Mouse (Mus musculus): Measurements from ENCODE around the gene Gm6685. TPM values are rescaled to one million over a fixed set of nuclear protein-coding genes. Genes with fewer than 3 reads are reported as not detected.
A peak's percentile ranks its signal among the peaks of the same experiment; 100 is the strongest.
"Not testable (repeated sequence)": the region's sequence is repeated elsewhere in the genome, so short reads cannot be mapped to it uniquely, and the experiment has no call there.

Gene Gm6685
- 0.82 TPM in 1 of 2 replicates, not detected in the other for polyA plus RNA-seq (2014; fragmentation: Nextera tagmentation; extraction: Ambion mirVana)

DNA sequence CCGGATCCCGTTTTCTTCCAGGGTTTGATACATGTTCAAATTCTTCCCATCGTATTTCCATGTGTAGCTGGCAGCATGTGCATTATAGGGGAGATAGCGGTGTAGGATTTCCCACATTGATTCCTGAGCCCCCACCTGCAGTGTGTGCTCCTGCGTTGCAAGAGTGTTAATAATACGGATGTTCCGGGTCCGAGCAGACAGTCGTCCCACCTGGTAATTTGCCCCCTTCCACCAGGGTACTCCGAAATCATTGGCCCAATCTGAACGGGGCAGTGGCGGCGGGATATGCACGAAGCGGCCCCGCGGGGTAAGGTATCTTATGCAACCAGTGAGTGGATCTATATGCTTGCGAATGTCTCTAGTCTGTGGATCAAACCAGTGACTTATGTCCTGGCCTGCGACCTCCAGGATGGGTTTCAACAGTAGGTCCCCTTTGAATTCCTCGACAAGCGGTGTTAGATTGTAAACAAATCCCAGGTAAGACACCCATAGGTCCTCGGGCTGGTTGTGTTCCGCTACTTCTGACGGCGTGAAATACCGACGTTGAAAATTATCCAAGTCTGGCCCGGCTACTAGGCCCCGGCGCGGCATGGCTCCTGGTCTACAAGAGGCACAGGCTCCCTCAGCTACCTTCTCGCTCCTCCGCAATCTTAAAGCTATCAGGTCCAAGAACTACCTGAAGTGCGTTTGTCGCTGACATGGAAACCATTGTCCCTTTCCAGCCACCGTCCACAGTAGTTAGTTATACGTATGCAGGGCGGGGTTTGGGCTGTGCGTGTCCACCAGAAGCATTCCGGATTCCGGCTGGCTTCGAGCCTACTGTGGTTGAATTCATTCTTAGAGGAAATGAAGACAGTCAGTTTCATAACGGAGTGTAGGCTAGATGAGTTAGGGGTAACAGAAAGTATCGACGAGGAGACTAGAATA lies at the start of gene Gm6685:
TSS of gene Gm6685 (minus strand) at position 644 of the 927 bp plus-strand sequence.
- DNase-seq (ENCODE audit: low spot score) = not testable (repeated sequence)
- ATAC-seq (ENCODE audit: insufficient read depth, low FRiP score, low TSS enrichment) = 0 out of 2 replicates have a peak, but pooled peaks have one; percentile 45

DNA sequence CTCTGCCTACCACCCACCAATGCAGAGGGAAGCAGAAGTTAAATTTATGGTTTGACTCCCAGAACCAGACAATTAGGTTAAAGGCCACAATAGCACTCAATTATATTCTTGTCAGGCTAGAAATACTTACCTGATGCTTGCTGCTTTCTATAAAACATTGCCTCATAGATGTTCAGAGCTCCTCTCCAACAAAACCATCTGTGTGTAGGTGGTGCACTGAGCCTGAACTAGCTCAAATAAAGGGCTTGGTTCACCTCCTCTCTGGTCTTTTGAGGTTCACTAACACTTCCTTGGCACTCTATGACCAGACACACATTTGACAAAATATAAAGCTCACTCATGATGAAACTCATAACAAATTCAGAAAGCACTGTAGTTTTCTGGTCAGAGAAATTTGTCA lies 36.2 kb upstream of the Gm6685 start:
- Histone ChIP-seq H3K9me3 (ENCODE audit: control insufficient read depth, low read length) (no peaks in the 10 kb centered on the region), H3K4me1 (ENCODE audit: control insufficient read depth, insufficient read depth, low read length) (no peaks in the 10 kb centered on the region), H3K4me2 (ENCODE audit: low read depth) (no peak overlapping the region), H3K4me3 (ENCODE audit: low read depth, low read length) (no peak overlapping the region), H3K36me3 (ENCODE audit: control insufficient read depth, insufficient read depth, low read length) (no peaks in the 10 kb centered on the region), H3K9ac (ENCODE audit: low read length) (no peak overlapping the region), H3K27me3 (ENCODE audit: control insufficient read depth, insufficient read depth, low read length) (no peaks in the 10 kb centered on the region), H3K27ac (ENCODE audit: low read depth, low read length) (no peak overlapping the region)
- no peak for ATAC-seq (ENCODE audit: insufficient read depth, low FRiP score, low TSS enrichment)
- DNase-seq (ENCODE audit: low spot score) = no peak

More for the DNA sequence above, at the start of gene Gm6685:
- H3K4me3 ChIP-seq (ENCODE audit: low read depth, low read length); H3K9me3 ChIP-seq (ENCODE audit: control insufficient read depth, low read length); H3K4me2 ChIP-seq (ENCODE audit: low read depth); H3K4me1 ChIP-seq (ENCODE audit: control insufficient read depth, insufficient read depth, low read length); H3K27ac ChIP-seq (ENCODE audit: low read depth, low read length); H3K9ac ChIP-seq (ENCODE audit: low read length); H3K27me3 ChIP-seq (ENCODE audit: control insufficient read depth, insufficient read depth, low read length); H3K36me3 ChIP-seq (ENCODE audit: control insufficient read depth, insufficient read depth, low read length): not testable (repeated sequence)
- 94% methylated on average over 37 of the region's 45 CpGs for WGBS

DNA sequence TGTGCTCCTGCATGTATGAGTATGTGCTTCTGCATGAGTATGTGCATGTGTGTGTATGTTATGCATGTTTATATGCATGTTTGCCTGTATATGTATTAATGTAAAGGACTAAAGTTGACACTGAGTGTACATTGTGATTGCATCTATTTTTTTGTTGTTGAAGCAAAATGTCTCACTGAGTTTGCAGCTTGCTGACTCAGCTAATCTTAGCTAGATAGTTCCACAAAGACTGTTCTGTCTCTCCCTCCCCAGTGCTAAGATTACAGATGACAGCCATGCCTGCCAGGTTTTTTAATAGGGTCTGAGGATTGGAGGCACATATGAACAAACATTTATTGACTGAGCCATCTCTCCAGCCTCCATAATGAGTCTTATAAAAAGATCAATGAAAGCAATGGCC lies 35.0 kb upstream of the Gm6685 start:
- Histone ChIP-seq H3K4me3 (ENCODE audit: low read depth, low read length) (no peak overlapping the region), H3K4me2 (ENCODE audit: low read depth) (no peak overlapping the region), H3K27me3 (ENCODE audit: control insufficient read depth, insufficient read depth, low read length) (no peaks in the 10 kb centered on the region), H3K4me1 (ENCODE audit: control insufficient read depth, insufficient read depth, low read length) (no peaks in the 10 kb centered on the region), H3K9ac (ENCODE audit: low read length) (no peak overlapping the region), H3K27ac (ENCODE audit: low read depth, low read length) (no peak overlapping the region), H3K9me3 (ENCODE audit: control insufficient read depth, low read length) (no peaks in the 10 kb centered on the region), H3K36me3 (ENCODE audit: control insufficient read depth, insufficient read depth, low read length) (no peaks in the 10 kb centered on the region)
- no peak for DNase-seq (ENCODE audit: low spot score)
- ATAC-seq (ENCODE audit: insufficient read depth, low FRiP score, low TSS enrichment) = no peak

DNA sequence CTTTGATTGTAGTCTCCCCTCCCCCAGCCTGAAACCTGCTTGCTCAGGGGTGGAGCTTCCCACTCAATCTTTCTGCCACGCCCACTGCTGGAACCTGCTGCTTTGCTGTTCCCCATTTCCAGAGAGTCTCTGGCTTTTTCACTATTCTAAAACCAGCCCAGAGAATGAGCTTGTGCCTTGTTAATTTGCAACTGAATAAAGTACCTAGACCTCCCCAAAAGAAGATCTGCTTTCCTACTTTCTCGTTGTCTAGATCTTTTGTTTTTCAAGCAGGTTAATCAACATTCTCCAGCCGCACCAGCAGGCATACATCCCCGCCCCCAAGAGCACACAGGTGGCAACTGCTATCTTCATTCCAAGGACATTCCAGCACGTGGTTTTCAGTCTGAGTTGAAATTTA lies 31.7 kb upstream of the Gm6685 start:
- H3K9ac ChIP-seq (ENCODE audit: low read length); H3K4me2 ChIP-seq (ENCODE audit: low read depth); H3K4me3 ChIP-seq (ENCODE audit: low read depth, low read length); H3K9me3 ChIP-seq (ENCODE audit: control insufficient read depth, low read length); ATAC-seq (ENCODE audit: insufficient read depth, low FRiP score, low TSS enrichment); H3K36me3 ChIP-seq (ENCODE audit: control insufficient read depth, insufficient read depth, low read length); H3K27ac ChIP-seq (ENCODE audit: low read depth, low read length); H3K27me3 ChIP-seq (ENCODE audit: control insufficient read depth, insufficient read depth, low read length); DNase-seq (ENCODE audit: low spot score); H3K4me1 ChIP-seq (ENCODE audit: control insufficient read depth, insufficient read depth, low read length): not testable (repeated sequence)
- whole genome bisulfite sequencing = 66% methylated on average over 5 of the region's 5 CpGs

DNA sequence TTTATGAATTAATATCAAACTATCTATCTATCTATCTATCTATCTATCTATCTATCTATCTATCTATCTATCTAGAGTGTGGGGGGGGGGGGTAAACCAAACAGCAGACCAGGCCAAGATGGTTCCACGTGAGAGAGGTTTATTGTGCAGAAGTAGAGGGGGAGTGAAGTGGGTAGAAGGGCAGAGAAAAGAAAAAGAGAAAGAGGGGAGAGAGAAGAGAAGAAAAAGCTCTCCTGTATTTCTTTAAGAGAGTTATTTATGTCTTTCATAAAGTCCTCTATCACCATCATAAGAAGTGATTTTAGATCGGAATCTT lies 26.2 kb upstream of the Gm6685 start:
- no peaks in the 10 kb centered on the region for H3K9me3 ChIP-seq (ENCODE audit: control insufficient read depth, low read length)
- peak overlapping the region; percentile 55 for H3K9ac ChIP-seq (ENCODE audit: low read length)
- peak overlapping the region; percentile 43 for H3K4me2 ChIP-seq (ENCODE audit: low read depth)
- no peaks in the 10 kb centered on the region for H3K36me3 ChIP-seq (ENCODE audit: control insufficient read depth, insufficient read depth, low read length)
- DNase-seq (ENCODE audit: low spot score) (no peak), ATAC-seq (ENCODE audit: insufficient read depth, low FRiP score, low TSS enrichment) (peak; percentile 51)
- no peaks in the 10 kb centered on the region for H3K4me1 ChIP-seq (ENCODE audit: control insufficient read depth, insufficient read depth, low read length)
- 0 out of 2 replicates have a peak overlapping the region, but pooled peaks have one; percentile 23 for H3K27ac ChIP-seq (ENCODE audit: low read depth, low read length)
- no peaks in the 10 kb centered on the region for H3K27me3 ChIP-seq (ENCODE audit: control insufficient read depth, insufficient read depth, low read length)
- 61% methylated on average over 2 of the region's 2 CpGs for WGBS
- H3K4me3 ChIP-seq (ENCODE audit: low read depth, low read length) = no peak overlapping the region

DNA sequence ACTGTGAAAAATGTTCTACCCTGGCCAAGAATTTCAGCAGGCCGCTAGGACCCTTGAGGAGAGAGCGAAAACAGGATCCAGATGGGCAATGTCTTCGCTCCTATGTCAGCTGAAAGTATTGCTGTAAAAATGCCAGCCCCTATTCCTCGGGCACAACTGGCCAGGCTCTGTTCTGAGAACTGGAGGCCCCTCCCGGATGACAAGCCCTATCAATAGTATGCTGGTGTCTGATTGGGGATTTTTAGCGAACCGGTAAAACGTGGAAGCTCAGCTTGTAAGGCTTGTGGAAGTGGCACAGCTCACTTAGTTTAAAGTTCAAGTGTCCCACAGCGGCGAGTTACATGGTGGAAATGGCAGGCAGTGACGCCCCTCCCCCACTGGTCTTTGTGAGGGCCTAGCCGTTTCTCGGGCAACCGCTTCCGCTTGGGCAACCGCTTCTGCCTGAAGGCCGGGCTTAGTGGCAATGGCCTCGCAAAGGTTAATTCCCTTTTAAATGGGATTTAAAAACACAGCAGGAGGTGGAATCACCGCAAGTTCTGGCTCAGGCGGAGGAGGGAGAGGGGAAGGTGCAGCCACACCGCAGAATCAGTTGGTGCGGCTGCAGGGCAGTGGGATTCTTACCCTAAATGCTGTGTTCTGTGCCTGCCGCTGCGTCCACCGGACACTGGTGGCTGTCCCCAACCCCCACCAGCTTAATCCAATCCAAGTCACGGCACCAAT lies 25.7 kb upstream of the Gm6685 start:
- 7% methylated on average over 26 of the region's 26 CpGs for WGBS
- DNase-seq (ENCODE audit: low spot score) (peak; percentile 91), ATAC-seq (ENCODE audit: insufficient read depth, low FRiP score, low TSS enrichment) (peak; percentile 97)
- no peaks in the 10 kb centered on the region for H3K4me1 ChIP-seq (ENCODE audit: control insufficient read depth, insufficient read depth, low read length)
- H3K27me3 ChIP-seq (ENCODE audit: control insufficient read depth, insufficient read depth, low read length) = no peaks in the 10 kb centered on the region
- peak overlapping the region; percentile 43 for H3K4me2 ChIP-seq (ENCODE audit: low read depth)
- H3K4me3 ChIP-seq (ENCODE audit: low read depth, low read length) = peak overlapping the region; percentile 15
- H3K9me3 ChIP-seq (ENCODE audit: control insufficient read depth, low read length) = no peaks in the 10 kb centered on the region
- H3K9ac ChIP-seq (ENCODE audit: low read length) = peak overlapping the region; percentile 55
- no peaks in the 10 kb centered on the region for H3K36me3 ChIP-seq (ENCODE audit: control insufficient read depth, insufficient read depth, low read length)
- H3K27ac ChIP-seq (ENCODE audit: low read depth, low read length) = peak overlapping the region; percentile 27

DNA sequence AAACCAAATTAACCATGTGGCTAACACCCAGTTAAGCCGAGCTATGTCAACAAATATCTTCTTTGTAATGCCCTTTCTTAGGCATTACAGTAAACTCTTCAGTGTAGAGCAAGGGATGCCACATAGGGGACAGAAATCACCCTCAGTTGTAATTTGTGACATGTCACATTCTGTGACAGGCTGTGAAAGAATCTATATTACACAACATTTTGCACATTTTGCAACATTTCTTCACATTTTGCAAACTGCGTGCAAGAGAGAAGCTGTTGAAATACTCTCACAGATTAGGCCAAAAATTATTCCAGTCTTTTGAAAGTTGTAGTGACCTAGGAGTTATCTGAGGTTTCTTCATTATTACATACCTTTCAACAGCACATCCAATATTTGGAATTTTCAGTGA lies 3.8 kb upstream of the Gm6685 start:
- Histone ChIP-seq H3K9me3 (ENCODE audit: control insufficient read depth, low read length) (no peaks in the 10 kb centered on the region), H3K27ac (ENCODE audit: low read depth, low read length) (no peak overlapping the region), H3K4me1 (ENCODE audit: control insufficient read depth, insufficient read depth, low read length) (no peaks in the 10 kb centered on the region), H3K36me3 (ENCODE audit: control insufficient read depth, insufficient read depth, low read length) (no peaks in the 10 kb centered on the region), H3K4me2 (ENCODE audit: low read depth) (no peak overlapping the region), H3K9ac (ENCODE audit: low read length) (no peak overlapping the region), H3K4me3 (ENCODE audit: low read depth, low read length) (no peak overlapping the region), H3K27me3 (ENCODE audit: control insufficient read depth, insufficient read depth, low read length) (no peaks in the 10 kb centered on the region)
- WGBS = 90% methylated on average over 2 of the region's 2 CpGs
- no peak for ATAC-seq (ENCODE audit: insufficient read depth, low FRiP score, low TSS enrichment)
- DNase-seq (ENCODE audit: low spot score) = no peak

DNA sequence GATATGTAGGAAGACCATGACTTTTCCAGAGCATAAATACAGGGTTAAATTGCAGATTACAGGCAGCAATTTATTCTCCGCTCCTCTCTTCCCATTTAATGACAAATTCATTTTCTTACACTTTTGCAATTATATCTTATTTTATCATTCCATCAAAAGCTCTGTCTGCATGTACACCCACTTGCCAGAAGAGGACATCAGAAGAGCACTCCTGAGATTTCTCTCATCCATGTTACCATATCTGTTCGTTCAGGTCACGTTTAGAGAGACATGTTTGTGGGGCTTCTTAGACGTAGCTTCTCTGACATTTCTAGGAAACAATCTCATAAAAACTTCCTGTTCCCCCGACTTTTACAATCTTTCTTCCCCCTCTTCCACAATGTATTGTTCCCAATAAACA lies 2.2 kb upstream of the Gm6685 start:
- ATAC-seq (ENCODE audit: insufficient read depth, low FRiP score, low TSS enrichment) = no peak
- Histone ChIP-seq H3K4me1 (ENCODE audit: control insufficient read depth, insufficient read depth, low read length) (no peaks in the 10 kb centered on the region), H3K4me2 (ENCODE audit: low read depth) (no peak overlapping the region), H3K9ac (ENCODE audit: low read length) (no peak overlapping the region), H3K4me3 (ENCODE audit: low read depth, low read length) (no peak overlapping the region), H3K36me3 (ENCODE audit: control insufficient read depth, insufficient read depth, low read length) (no peaks in the 10 kb centered on the region), H3K27me3 (ENCODE audit: control insufficient read depth, insufficient read depth, low read length) (no peaks in the 10 kb centered on the region), H3K9me3 (ENCODE audit: control insufficient read depth, low read length) (no peaks in the 10 kb centered on the region), H3K27ac (ENCODE audit: low read depth, low read length) (no peak overlapping the region)
- WGBS = 81% methylated on average over 5 of the region's 5 CpGs
- DNase-seq (ENCODE audit: low spot score) = no peak

DNA sequence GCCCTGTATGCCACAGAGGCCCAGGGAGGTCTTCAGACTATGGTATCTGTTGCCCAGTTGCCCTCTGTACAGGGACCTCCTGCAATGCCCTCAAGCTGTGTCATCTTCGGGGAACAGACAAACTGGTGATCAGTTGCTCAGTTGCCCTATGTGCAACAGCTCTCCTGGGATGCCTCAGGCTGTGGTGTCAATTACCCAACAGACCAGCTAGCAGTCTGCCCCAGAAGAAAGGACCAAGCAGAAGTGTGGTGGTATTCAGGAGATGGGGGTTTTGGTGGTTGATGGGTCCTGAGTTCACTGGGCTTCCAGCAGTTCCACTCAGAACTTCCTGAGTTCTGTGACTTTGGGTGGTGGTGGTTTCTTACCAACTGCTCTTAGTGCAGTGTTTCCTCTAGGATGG lies 11.8 kb downstream of the Gm6685 start:
- H3K9me3 ChIP-seq (ENCODE audit: control insufficient read depth, low read length) = no peaks in the 10 kb centered on the region
- H3K27ac ChIP-seq (ENCODE audit: low read depth, low read length) = no peak overlapping the region
- no peak overlapping the region for H3K4me2 ChIP-seq (ENCODE audit: low read depth)
- DNase-seq (ENCODE audit: low spot score) (no peak), ATAC-seq (ENCODE audit: insufficient read depth, low FRiP score, low TSS enrichment) (no peak)
- H3K27me3 ChIP-seq (ENCODE audit: control insufficient read depth, insufficient read depth, low read length) = no peaks in the 10 kb centered on the region
- no peak overlapping the region for H3K9ac ChIP-seq (ENCODE audit: low read length)
- WGBS = 84% methylated on average over 1 of the region's 1 CpGs
- no peak overlapping the region for H3K4me3 ChIP-seq (ENCODE audit: low read depth, low read length)
- no peaks in the 10 kb centered on the region for H3K4me1 ChIP-seq (ENCODE audit: control insufficient read depth, insufficient read depth, low read length)
- no peaks in the 10 kb centered on the region for H3K36me3 ChIP-seq (ENCODE audit: control insufficient read depth, insufficient read depth, low read length)
